Mouse (Mus musculus): ENCODE measurements around the gene Galns. TPM values are rescaled to one million over a fixed set of nuclear protein-coding genes. Genes with fewer than 3 reads are reported as not detected.

Galns gene
- polyA plus RNA-seq, 1 experiment from 2014 or later: 11.1 TPM

Small RNA genes within 50 kb of the gene (microRNA-seq; reads per million reads assigned to microRNA genes)
- not detected for gene Mir6396

Other genes with a start within 250 kb of the Galns start
- gene Zc3h18, start 234.9 kb downstream of the Galns start, polyA plus RNA-seq (2015; fragmentation: Nextera tagmentation; extraction: Ambion mirVana): 30.4 and 31.1 TPM in 2 replicates
- not detected in 2 replicates for gene Il17c, start 189.4 kb downstream of the Galns start, polyA plus RNA-seq (2015; fragmentation: Nextera tagmentation; extraction: Ambion mirVana)
- 170 and 202 TPM in 2 replicates for gene Cyba, start 178.5 kb downstream of the Galns start, polyA plus RNA-seq (2015; fragmentation: Nextera tagmentation; extraction: Ambion mirVana)
- gene Mvd, start 168.0 kb downstream of the Galns start, polyA plus RNA-seq (2015; fragmentation: Nextera tagmentation; extraction: Ambion mirVana): 19.7 and 21.8 TPM in 2 replicates
- 2.4 and 3.1 TPM in 2 replicates for gene Snai3, start 150.7 kb downstream of the Galns start, polyA plus RNA-seq (2015; fragmentation: Nextera tagmentation; extraction: Ambion mirVana)
- 33.2 and 42.0 TPM in 2 replicates for gene Rnf166, start 135.4 kb downstream of the Galns start, polyA plus RNA-seq (2015; fragmentation: Nextera tagmentation; extraction: Ambion mirVana)
- 23.9 and 29.6 TPM in 2 replicates for gene Ctu2, start 135.3 kb downstream of the Galns start, polyA plus RNA-seq (2015; fragmentation: Nextera tagmentation; extraction: Ambion mirVana)
- 12.9 and 15.4 TPM in 2 replicates for gene Piezo1, start 60.1 kb downstream of the Galns start, polyA plus RNA-seq (2015; fragmentation: Nextera tagmentation; extraction: Ambion mirVana)
- gene Cdt1, start 43.4 kb downstream of the Galns start, polyA plus RNA-seq (2015; fragmentation: Nextera tagmentation; extraction: Ambion mirVana): 31.0 and 34.6 TPM in 2 replicates
- 251 and 271 TPM in 2 replicates for gene Aprt, start 34.6 kb downstream of the Galns start, polyA plus RNA-seq (2015; fragmentation: Nextera tagmentation; extraction: Ambion mirVana)
- 55.6 and 74.0 TPM in 2 replicates for gene Trappc2l, start 177 bp upstream of the Galns start, polyA plus RNA-seq (2015; fragmentation: Nextera tagmentation; extraction: Ambion mirVana)
- not detected in 2 replicates for gene Pabpn1l, start 11.3 kb upstream of the Galns start, polyA plus RNA-seq (2015; fragmentation: Nextera tagmentation; extraction: Ambion mirVana)
- 4.2 and 4.8 TPM in 2 replicates for gene Cbfa2t3, start 87.6 kb upstream of the Galns start, polyA plus RNA-seq (2015; fragmentation: Nextera tagmentation; extraction: Ambion mirVana)
- 14.3 and 15.4 TPM in 2 replicates for gene Acsf3, start 164.0 kb upstream of the Galns start, polyA plus RNA-seq (2015; fragmentation: Nextera tagmentation; extraction: Ambion mirVana)
- 0.47 and 0.55 TPM in 2 replicates for gene Cdh15, start 236.5 kb upstream of the Galns start, polyA plus RNA-seq (2015; fragmentation: Nextera tagmentation; extraction: Ambion mirVana)